Mouse (Mus musculus) small intestine, adult 2 months (tissue): ENCODE results near the gene Fip1l1. TPM values are rescaled to one million over a fixed set of nuclear protein-coding genes. Genes with fewer than 3 reads are reported as not detected.

Experiments
- H3K27ac ChIP-seq: fragments of 200-500 bp; 2 replicates; pipeline ENCODE4 v1.5.1; 2012; ENCODE audit warnings: low read depth, low read length, control low read depth, inconsistent platforms; ENCODE audit not compliant: insufficient read depth
- H3K27me3 ChIP-seq: fragments of 200-500 bp; 2 replicates; pipeline ENCODE4 v1.6.1; 2012; ENCODE audit warnings: mild to moderate bottlenecking, moderate library complexity, low read length, inconsistent platforms; ENCODE audit not compliant: control insufficient read depth, insufficient read depth
- H3K36me3 ChIP-seq: fragments of 200-500 bp; 2 replicates; pipeline ENCODE4 v1.6.1; 2012; ENCODE audit warnings: mild to moderate bottlenecking, low read length, control low read depth, inconsistent platforms; ENCODE audit not compliant: control insufficient read depth, insufficient read depth
- H3K4me1 ChIP-seq: fragments of 200-500 bp; 2 replicates; pipeline ENCODE4 v1.6.1; 2012; ENCODE audit warnings: low read length, inconsistent platforms, mixed read lengths; ENCODE audit not compliant: control insufficient read depth, insufficient read depth, insufficient read length
- H3K4me3 ChIP-seq: fragments of 200-500 bp; 2 replicates; pipeline ENCODE4 v1.5.1; 2012; ENCODE audit warnings: low read depth, mild to moderate bottlenecking, control low read depth, inconsistent platforms, low read length, moderate library complexity
- CTCF ChIP-seq: fragments of 200-500 bp; IDR thresholded peaks from 2 replicates; pipeline ENCODE4 v1.5.1; 2012; ENCODE audit warnings: low read depth, mild to moderate bottlenecking, control low read depth, inconsistent platforms, low read length, moderate library complexity, mixed read lengths; ENCODE audit not compliant: insufficient replicate concordance, insufficient read length; ENCODE audit errors: extremely low read depth
- POLR2A ChIP-seq: fragments of 200-500 bp; IDR thresholded peaks from 2 replicates; pipeline ENCODE4 v1.6.1; 2012; ENCODE audit warnings: low read depth, mild to moderate bottlenecking, control low read depth, inconsistent platforms, low read length, moderate library complexity
- WGBS: fragments of 180-500 bp; shearing (Covaris S2); methylation state at CpG from one replicate; pipeline ENCODE4 v1.1.7; 2018; 5-methylcytosine and 5-hydroxymethylcytosine counted together
- polyA plus RNA-seq: library from polyadenylated mRNA; depleted of rRNA; stranded (reverse); fragments of >200 nt; gene quantifications from 2 replicates; pipeline ENCODE4 v1.2.3, GENCODE M21; 2012; rRNA removed

The Fip1l1 gene
- polyA plus RNA-seq, 1 experiment, result 19.6 TPM

DNA sequence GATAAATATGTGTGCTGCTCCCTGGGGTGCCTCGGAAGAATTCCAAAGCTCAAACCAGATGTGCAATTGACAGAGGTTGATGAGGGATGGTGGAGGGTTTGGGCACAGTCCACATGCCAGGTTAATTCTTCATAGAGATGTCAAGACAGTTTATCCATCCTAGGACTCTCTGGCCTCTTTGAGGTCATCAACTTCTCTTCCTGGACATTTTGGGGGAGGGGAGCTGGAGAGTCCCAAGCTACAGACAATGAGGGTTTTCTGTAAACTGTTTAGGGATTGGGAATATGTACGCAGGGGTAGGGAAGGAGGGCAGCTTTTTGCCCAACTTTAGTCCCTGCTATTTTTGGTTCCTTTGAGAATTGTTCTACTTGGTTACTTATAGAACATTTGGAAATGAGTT, 107.0 kb downstream of the Fip1l1 start:
- H3K4me3 ChIP-seq, result no peak overlapping the region
- H3K4me1 ChIP-seq, result no peaks in the 10 kb centered on the region
- 78% methylated on average over 2 of the region's 2 CpGs for WGBS
- H3K27me3 ChIP-seq, result no peaks in the 10 kb centered on the region
- H3K36me3 ChIP-seq, result peaks cover 3% of the 10 kb centered on the region; the same call in 1 of the 2 replicates
- no peak overlapping the region for H3K27ac ChIP-seq
- TF ChIP-seq CTCF, result no peak
- no peak for TF ChIP-seq POLR2A

- Histone ChIP-seq H3K36me3 (peaks cover 4% of the 10 kb centered on the region; the same call in 1 of the 2 replicates), H3K27ac (no peak overlapping the region), H3K4me3 (no peak overlapping the region), H3K4me1 (0 out of 2 replicates have a peak, but pooled peaks cover 3% of the 10 kb centered on the region), H3K27me3 (no peaks in the 10 kb centered on the region)
- WGBS, result 79% methylated on average over 6 of the region's 6 CpGs
- TF ChIP-seq CTCF (no peak), POLR2A (no peak)
These were observed 112.3 kb downstream of the Fip1l1 start for GRCm38 (mm10) chr5:74647584-74647984.

DNA sequence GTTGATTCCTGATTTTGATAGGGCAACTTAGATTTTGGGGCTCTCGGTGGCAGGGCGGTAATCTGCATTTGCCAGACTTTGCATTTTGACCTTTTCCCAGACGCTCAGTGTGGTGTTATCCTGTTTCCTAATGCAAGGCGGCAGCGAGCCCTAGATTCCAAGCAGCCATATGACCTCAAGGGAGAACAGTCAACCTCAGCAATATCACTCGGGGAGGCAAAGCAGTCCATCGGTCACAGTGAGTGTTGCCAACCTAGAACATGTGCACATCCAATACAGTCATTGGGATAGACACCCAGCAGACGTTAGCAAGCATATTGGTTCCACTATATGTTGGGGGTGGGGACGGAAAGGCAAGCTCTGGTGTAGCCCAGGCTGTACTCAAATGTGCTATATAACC, 113.0 kb downstream of the Fip1l1 start:
- no peak overlapping the region for H3K4me3 ChIP-seq
- H3K27ac ChIP-seq, result no peak overlapping the region
- 72% methylated on average over 9 of the region's 9 CpGs for WGBS
- H3K27me3 ChIP-seq, result no peaks in the 10 kb centered on the region
- 0 out of 2 replicates have a peak, but pooled peaks cover 3% of the 10 kb centered on the region for H3K4me1 ChIP-seq
- H3K36me3 ChIP-seq, result peaks cover 4% of the 10 kb centered on the region; the same call in 1 of the 2 replicates
- TF ChIP-seq POLR2A, result no peak
- no peak for TF ChIP-seq CTCF

Other genes starting within 250 kb of the Fip1l1 start
- gene Scfd2, start 3.7 kb upstream of the Fip1l1 start, polyA plus RNA-seq, result 6.5 and 9.6 TPM in 2 replicates
- 6.5 and 21.1 TPM in 2 replicates for gene Lnx1, start 167.5 kb downstream of the Fip1l1 start, polyA plus RNA-seq